Mouse (Mus musculus) embryonic stem cell, embryonic (primary cell): Measurements from ENCODE around the gene Slc26a8.

ENCODE experiments used
- CTCF ChIA-PET, 4 experiments: fragments of 300-600 bp in 2 of 4; fragments of 350-600 bp in 2 of 4; sonication (Branson Sonifier 250); formaldehyde crosslinking; loops; one replicate each; lab custom pipeline; 2022; ENCODE audit warnings: inconsistent platforms in 2 of 4; lab: Charles Lee
- POLR2A ChIA-PET, 4 experiments: fragments of 300-600 bp in 2 of 4; fragments of 350-600 bp in 2 of 4; sonication (Branson Sonifier 250); formaldehyde crosslinking; loops; one replicate each; lab custom pipeline; 2022; ENCODE audit warnings: antibody characterized with exemption in 4 of 4, inconsistent platforms in 1 of 4; lab: Charles Lee

Slc26a8 gene

DNA sequence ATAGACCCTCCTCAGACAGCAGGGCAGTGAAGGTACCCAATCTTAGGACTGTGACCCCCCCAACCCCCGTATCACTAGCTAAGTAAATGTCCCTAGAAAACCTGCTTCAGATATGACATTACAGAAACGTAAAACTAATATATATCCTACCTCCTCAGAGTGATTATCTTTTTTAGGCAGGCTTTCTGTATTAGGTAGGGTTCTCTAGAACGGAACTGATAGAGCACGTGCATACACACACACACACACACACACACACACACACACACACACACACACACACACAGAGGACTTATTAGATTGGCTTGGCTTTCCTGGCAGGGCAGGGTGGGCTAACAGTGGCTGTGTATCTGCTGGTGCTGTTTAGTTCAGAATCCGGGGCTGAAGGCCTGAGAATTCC is 54.2 kb downstream of the Slc26a8 start:
- POLR2A ChIA-PET, result interaction anchor here in 1 of 4 experiments (0.6 to 1.6 kb wide), 3 partner anchors 15 to 147 kb away, joined by 4 to 5 read pairs (median 4); no protein-coding TSS in a partner anchor
- CTCF ChIA-PET, result interaction anchor here in 1 of 4 experiments (0.6 to 1.2 kb wide), 2 partner anchors 13 to 82 kb away, joined by 3 read pairs; partner anchors contain the start of gene Srpk1

- ChIA-PET CTCF (interaction anchor here in 3 of 4 experiments (0.5 to 2.6 kb wide), 12 partner anchors 8 to 1617 kb away, joined by 3 to 13 read pairs (median 4); no protein-coding TSS in a partner anchor), POLR2A (interaction anchor here in 3 of 4 experiments (0.6 to 18.8 kb wide), 19 partner anchors 8 to 262 kb away, joined by 3 to 239 read pairs (median 5); partner anchors contain the start of gene Mapk14 (in 1 of the 3))
These were observed 60.9 kb downstream of the Slc26a8 start for GRCm38 (mm10) chr17:28629125-28629524.

DNA sequence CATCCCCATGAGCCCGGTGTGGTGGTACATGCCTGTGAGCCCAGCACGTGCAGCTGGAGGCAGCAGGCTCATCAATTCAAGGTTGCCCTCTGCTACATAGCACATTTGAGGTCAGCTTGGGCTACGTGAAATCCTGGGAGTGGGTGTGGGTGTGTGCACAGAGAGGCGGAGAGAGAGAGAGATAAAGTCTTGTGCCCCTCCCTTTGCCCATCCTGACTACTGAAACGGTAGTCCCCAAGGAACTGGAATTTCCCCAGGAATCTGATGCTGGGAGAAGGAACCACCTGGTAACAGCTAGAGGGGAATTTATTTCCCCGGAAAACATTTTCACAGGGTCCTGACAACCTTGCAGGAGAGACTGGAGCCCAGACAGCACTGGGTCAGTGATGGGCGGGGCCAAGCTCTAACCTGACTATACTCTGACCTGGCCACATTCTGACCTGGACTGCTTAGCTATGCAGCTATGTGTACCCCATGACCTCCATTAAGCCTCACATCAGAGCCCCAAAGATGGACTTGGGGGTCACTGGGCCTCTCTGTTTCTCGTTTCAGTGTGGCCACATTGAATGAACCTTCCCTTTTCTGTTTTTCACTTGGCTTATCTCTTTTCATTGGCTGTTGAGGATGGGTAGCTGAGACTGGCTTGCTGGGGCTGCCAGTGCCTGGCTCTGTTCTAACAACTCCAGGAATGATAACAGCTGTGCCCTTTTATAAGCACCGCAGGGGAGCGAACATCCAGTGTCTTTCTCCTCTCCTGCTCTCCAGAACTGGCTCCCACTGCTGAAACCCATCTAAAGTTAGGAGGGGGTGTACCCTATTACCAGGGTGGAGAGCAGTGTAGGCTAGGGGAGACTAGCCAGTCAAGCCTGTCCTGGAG is 61.5 kb downstream of the Slc26a8 start:
- ChIA-PET CTCF (interaction anchor here in 3 of 4 experiments (0.5 to 2.6 kb wide), 18 partner anchors 8 to 1382 kb away, joined by 3 to 13 read pairs (median 4); no protein-coding TSS in a partner anchor), POLR2A (interaction anchor here (0.9 to 18.8 kb wide), 31 partner anchors 8 to 186 kb away, joined by 3 to 239 read pairs (median 4); partner anchors contain the start of gene Mapk14 (in 2 of the 4))

- CTCF ChIA-PET, result interaction anchor here in 1 of 4 experiments (2.6 kb wide), 1 partner anchor 34 kb away, joined by 13 read pairs; no protein-coding TSS in a partner anchor
- POLR2A ChIA-PET, result interaction anchor here in 2 of 4 experiments (0.9 to 18.8 kb wide), 5 partner anchors 12 to 156 kb away, joined by 3 to 239 read pairs (median 5); no protein-coding TSS in a partner anchor
These were observed 63.1 kb downstream of the Slc26a8 start for GRCm38 (mm10) chr17:28626937-28627336.

- CTCF ChIA-PET, result interaction anchor here in 1 of 4 experiments (1.1 kb wide), 1 partner anchor 10 kb away, joined by 3 read pairs; no protein-coding TSS in a partner anchor
- POLR2A ChIA-PET, result interaction anchor here in 2 of 4 experiments (0.8 to 18.8 kb wide), 7 partner anchors 10 to 407 kb away, joined by 3 to 239 read pairs (median 6); partner anchors contain the start of gene Srsf3 (in 1 of the 2)
These were observed 64.7 kb downstream of the Slc26a8 start for GRCm38 (mm10) chr17:28625327-28625726.

DNA sequence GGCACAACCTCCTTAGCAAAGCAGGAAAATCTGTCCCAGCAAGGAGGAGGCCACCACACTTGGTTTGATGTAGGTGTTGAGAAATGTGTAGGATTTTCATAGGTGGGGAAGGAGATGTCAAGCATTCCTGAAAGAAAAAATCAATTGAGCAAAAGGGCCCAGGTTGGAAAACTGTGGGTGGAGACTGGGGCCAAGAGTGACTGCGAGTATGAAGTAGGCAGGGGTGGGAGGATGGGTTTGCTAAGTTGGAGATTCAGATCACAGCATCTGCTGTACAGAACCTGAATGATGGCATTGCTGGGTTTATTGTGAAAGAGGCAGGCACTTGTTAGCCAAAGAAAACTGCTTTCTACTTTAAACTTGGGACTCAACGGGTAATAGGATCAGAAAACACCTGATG is 65.2 kb downstream of the Slc26a8 start:
- CTCF ChIA-PET, result interaction anchor here in 1 of 4 experiments (1.1 kb wide), 1 partner anchor 9 kb away, joined by 3 read pairs; no protein-coding TSS in a partner anchor
- POLR2A ChIA-PET, result interaction anchor here in 3 of 4 experiments (1.0 to 18.8 kb wide), 5 partner anchors 9 to 362 kb away, joined by 3 to 239 read pairs (median 6); no protein-coding TSS in a partner anchor

- POLR2A ChIA-PET, result interaction anchor here (0.5 to 18.8 kb wide), 38 partner anchors 8 to 1477 kb away, joined by 3 to 239 read pairs (median 4); partner anchors contain the start of genes Clpsl2 (in 1 of the 4), Mapk14 (in 1 of the 4) and Srsf3 (in 1 of the 4)
- CTCF ChIA-PET, result interaction anchor here in 3 of 4 experiments (0.6 to 2.0 kb wide), 5 partner anchors 14 to 396 kb away, joined by 3 to 5 read pairs (median 4); no protein-coding TSS in a partner anchor
These were observed 67.7 kb downstream of the Slc26a8 start, which contains the start of gene Srpk1 for GRCm38 (mm10) chr17:28622300-28622759. TSS of gene Srpk1 (minus strand) at chr17:28622709.

DNA sequence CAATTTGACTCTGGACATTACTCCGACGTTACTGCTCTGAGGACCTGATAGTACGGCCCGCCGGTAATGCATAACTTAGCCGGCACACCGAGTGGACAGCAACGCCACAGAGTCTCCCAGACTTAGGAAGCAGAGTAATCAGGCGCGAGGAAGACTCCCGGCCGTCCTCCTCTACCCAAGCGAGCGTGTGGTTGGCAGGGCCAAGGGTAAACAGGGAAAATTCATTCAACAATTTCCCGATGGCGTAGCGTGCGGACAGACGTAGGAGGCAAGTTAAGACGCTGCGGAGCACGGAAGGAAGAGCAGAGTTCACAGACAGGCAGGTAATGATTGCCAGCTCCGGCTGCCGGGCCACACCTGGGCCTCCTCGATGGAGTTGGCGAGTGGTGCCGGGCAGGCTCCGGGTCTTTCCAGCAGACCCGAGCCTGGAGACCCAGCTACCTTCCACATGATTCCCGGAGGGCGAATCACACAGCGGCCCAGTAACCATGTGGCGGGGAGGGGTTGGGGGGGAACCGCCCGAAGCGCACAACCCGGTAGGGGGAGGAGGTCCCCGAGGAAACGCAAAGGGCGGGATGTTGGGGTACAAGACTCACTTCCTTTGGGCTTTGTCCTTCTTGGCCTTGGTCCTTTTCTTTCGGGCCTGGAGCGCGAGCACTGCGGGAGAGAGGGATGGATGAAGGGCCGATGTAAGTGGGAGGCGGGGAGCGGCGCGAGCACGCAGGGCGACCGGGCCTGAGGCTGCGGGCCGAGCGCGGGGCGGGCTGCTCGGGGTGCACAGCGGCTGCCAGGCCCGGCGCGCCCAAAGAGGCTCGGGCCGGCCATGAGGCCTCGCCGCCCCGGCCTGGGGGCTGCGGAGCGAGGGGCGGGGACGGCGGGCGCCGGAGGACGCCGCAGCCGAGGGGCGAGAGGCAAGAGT is 68.4 kb downstream of the Slc26a8 start:
- ChIA-PET CTCF (interaction anchor here (0.6 to 2.0 kb wide), 10 partner anchors 15 to 1967 kb away, joined by 3 to 7 read pairs (median 4); no protein-coding TSS in a partner anchor), POLR2A (interaction anchor here (0.5 to 18.8 kb wide), 49 partner anchors 7 to 410 kb away, joined by 3 to 239 read pairs (median 4); partner anchors contain the start of genes Clpsl2 (in 1 of the 4), Mapk14 (in 1 of the 4) and Srsf3 (in 1 of the 4))

DNA sequence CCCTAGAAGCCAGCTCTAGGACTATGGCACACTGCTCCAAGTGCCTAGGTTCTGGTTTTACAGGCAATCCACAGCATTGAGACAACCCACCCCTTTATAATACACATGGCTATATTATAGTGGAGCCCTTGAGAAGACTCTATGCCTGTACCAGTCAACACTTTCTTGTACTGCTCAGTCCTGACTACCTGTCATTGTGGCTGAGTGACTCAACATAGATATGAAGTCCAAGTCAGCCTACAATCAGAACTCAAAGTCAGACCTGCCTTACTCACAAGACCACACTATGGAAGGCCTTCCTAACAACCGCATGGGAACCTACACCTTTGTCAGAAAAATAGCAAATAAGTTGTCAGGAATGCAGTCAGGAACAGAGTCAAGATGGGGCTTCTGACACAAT is 71.3 kb downstream of the Slc26a8 start:
- POLR2A ChIA-PET, result interaction anchor here in 3 of 4 experiments (0.5 to 18.8 kb wide), 6 partner anchors 4 to 196 kb away, joined by 3 to 239 read pairs (median 26); partner anchors contain the start of gene Srpk1 (in 1 of the 3)
- CTCF ChIA-PET, result interaction anchor here in 1 of 4 experiments (0.6 to 1.6 kb wide), 2 partner anchors 26 to 40 kb away, joined by 4 read pairs; no protein-coding TSS in a partner anchor

GRCm38 (mm10) chr17:28618124-28618523 is 71.9 kb downstream of the Slc26a8 start:
- CTCF ChIA-PET, result interaction anchor here in 3 of 4 experiments (0.6 to 1.2 kb wide), 7 partner anchors 10 to 249 kb away, joined by 3 to 4 read pairs (median 3); no protein-coding TSS in a partner anchor
- POLR2A ChIA-PET, result interaction anchor here in 3 of 4 experiments (0.5 to 18.8 kb wide), 14 partner anchors 5 to 477 kb away, joined by 3 to 239 read pairs (median 4); partner anchors contain the start of gene Srpk1 (in 1 of the 3)

GRCm38 (mm10) chr17:28617636-28618035 is 72.4 kb downstream of the Slc26a8 start:
- ChIA-PET POLR2A (interaction anchor here in 3 of 4 experiments (0.5 to 18.8 kb wide), 14 partner anchors 6 to 477 kb away, joined by 3 to 239 read pairs (median 4); partner anchors contain the start of gene Srpk1 (in 1 of the 3)), CTCF (interaction anchor here in 3 of 4 experiments (0.6 to 1.2 kb wide), 6 partner anchors 10 to 249 kb away, joined by 3 to 4 read pairs (median 3); no protein-coding TSS in a partner anchor)

DNA sequence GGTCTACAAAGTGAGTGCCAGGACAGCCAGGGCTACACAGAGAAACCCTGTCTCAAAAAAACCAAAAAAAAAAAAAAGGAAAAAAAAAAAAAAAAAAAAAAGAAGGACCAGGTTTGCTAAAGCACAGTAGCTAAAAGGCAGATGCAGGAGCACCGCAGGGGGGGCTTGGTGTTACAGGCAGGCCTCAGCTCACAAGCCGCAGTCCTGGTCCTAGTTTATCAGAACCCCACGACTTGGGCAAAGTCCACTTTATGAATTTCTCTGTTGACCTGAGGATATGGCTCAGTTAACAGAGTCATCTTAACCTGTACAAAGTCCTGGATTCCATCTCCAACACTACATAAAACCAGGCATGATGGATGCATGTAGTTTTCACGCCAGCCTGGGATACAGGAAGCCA is 74.7 kb downstream of the Slc26a8 start:
- ChIA-PET POLR2A (interaction anchor here in 3 of 4 experiments (0.6 to 18.8 kb wide), 16 partner anchors 6 to 243 kb away, joined by 3 to 239 read pairs (median 3); partner anchors contain the start of genes Clps (in 1 of the 3) and Srpk1 (in 1 of the 3)), CTCF (interaction anchor here in 2 of 4 experiments (0.6 to 1.4 kb wide), 5 partner anchors 10 to 1539 kb away, joined by 3 to 5 read pairs (median 4); no protein-coding TSS in a partner anchor)

GRCm38 (mm10) chr17:28613096-28613495 is 76.9 kb downstream of the Slc26a8 start:
- ChIA-PET POLR2A (interaction anchor here in 3 of 4 experiments (0.6 to 18.5 kb wide), 12 partner anchors 8 to 290 kb away, joined by 3 to 239 read pairs (median 4); partner anchors contain the start of genes Srpk1 (in 1 of the 3) and Tead3 (in 1 of the 3)), CTCF (no interaction called here)

DNA sequence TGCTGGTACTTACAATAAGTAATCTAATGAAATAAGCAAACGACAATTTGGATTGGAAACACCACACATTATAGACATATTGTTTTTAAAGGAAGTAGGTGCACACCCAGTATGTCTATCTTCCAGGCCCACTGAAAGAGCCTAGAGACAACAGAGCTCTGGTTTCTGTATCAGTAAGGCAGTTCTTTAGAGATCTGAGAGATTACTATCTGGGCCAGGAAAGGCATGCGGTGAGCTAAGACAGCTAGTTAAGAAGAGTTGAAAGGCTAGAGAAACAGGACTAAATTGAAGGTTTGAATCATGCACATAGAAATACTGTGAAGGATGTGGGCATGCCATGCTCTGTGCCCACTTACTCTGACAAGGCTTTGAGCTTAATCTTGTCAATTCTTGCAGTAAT is 77.4 kb downstream of the Slc26a8 start:
- POLR2A ChIA-PET, result interaction anchor here in 2 of 4 experiments (1.0 to 18.5 kb wide), 6 partner anchors 8 to 34 kb away, joined by 3 to 239 read pairs (median 14); partner anchors contain the start of gene Srpk1 (in 1 of the 2)
- CTCF ChIA-PET, result no interaction called here

- ChIA-PET CTCF (interaction anchor here in 2 of 4 experiments (0.6 to 1.3 kb wide), 2 partner anchors 19 to 304 kb away, joined by 3 to 4 read pairs; no protein-coding TSS in a partner anchor), POLR2A (interaction anchor here in 2 of 4 experiments (0.7 to 18.5 kb wide), 11 partner anchors 11 to 192 kb away, joined by 3 to 239 read pairs (median 3); partner anchors contain the start of gene Srpk1 (in 1 of the 2))
These were observed 80.5 kb downstream of the Slc26a8 start for GRCm38 (mm10) chr17:28609543-28609942.
